Mouse (Mus musculus) intestine, embryonic 16.5 days (tissue): ENCODE data around the gene Gm21969. TPM values are rescaled to one million over a fixed set of nuclear protein-coding genes. Genes with fewer than 3 reads are reported as not detected.

Source experiments
- ATAC-seq: fragments of 200-750 bp; cut with Nextera tagmentation; 2 replicates; pipeline ENCODE4 v1.8.0; 2017; ENCODE audit warnings: moderate TSS enrichment, moderate library complexity
- H3K27ac ChIP-seq: fragments of 300-500 bp; sonication (generic); 2 replicates; pipeline ENCODE4 v1.5.1; 2014; ENCODE audit warnings: mild to moderate bottlenecking, low read length
- H3K27me3 ChIP-seq: fragments of 300-500 bp; sonication (generic); replicated peaks from 2 replicates; pipeline ENCODE4 v1.6.1; 2014; ENCODE audit warnings: low read length, control low read depth, mixed read lengths; ENCODE audit not compliant: control insufficient read depth, insufficient read depth
- H3K36me3 ChIP-seq: fragments of 300-500 bp; sonication (generic); 2 replicates; pipeline ENCODE4 v1.6.1; 2014; ENCODE audit warnings: low read length, control low read depth; ENCODE audit not compliant: control insufficient read depth, insufficient read depth
- H3K4me1 ChIP-seq: fragments of 300-500 bp; sonication (generic); 2 replicates; pipeline ENCODE4 v1.6.1; 2014; ENCODE audit warnings: low read length, control low read depth, mixed read lengths; ENCODE audit not compliant: control insufficient read depth, insufficient read depth
- H3K4me2 ChIP-seq: fragments of 300-500 bp; sonication (generic); 2 replicates; pipeline ENCODE4 v1.6.1; 2014; ENCODE audit warnings: low read depth, low read length, control low read depth
- H3K4me3 ChIP-seq: fragments of 300-500 bp; sonication (generic); 2 replicates; pipeline ENCODE4 v1.5.1; 2014; ENCODE audit warnings: mild to moderate bottlenecking, low read length
- H3K9ac ChIP-seq: fragments of 300-500 bp; sonication (generic); 2 replicates; pipeline ENCODE4 v1.6.1; 2014; ENCODE audit warnings: low read depth, low read length
- H3K9me3 ChIP-seq: fragments of 300-500 bp; sonication (generic); 2 replicates; pipeline ENCODE4 v1.6.1; 2016; ENCODE audit warnings: low read length, control low read depth; ENCODE audit not compliant: control insufficient read depth
- WGBS: fragments of 180-500 bp; shearing (Covaris S2); extraction: QIAGEN DNeasy Blood & Tissue Kit; methylation state at CpG from one replicate; pipeline ENCODE4 v1.1.7; 2014; 5-methylcytosine and 5-hydroxymethylcytosine counted together
- polyA plus RNA-seq: library from polyadenylated mRNA; unstranded; fragments of >200 nt; fragmentation: Nextera tagmentation; extraction: Ambion mirVana; gene quantifications from 2 replicates; pipeline ENCODE4 v1.2.1, GENCODE M21; 2015

The Gm21969 gene
- polyA plus RNA-seq, 1 experiment from 2014 or later, result not detected

- no peak overlapping the region for H3K9ac ChIP-seq
- peaks cover 13% of the 10 kb centered on the region for H3K4me1 ChIP-seq
- H3K27ac ChIP-seq, result peak overlapping the region; percentile 68
- no peaks in the 10 kb centered on the region for H3K27me3 ChIP-seq
- ATAC-seq, result no peak
- H3K36me3 ChIP-seq, result no peaks in the 10 kb centered on the region; the same call in 1 of the 2 replicates
- no peak overlapping the region for H3K4me3 ChIP-seq
- H3K4me2 ChIP-seq, result no peak overlapping the region
- WGBS, result 63% methylated on average over 11 of the region's 11 CpGs
- no peaks in the 10 kb centered on the region for H3K9me3 ChIP-seq
Measured at GRCm38 (mm10) chr4:139650907-139651306, 47.9 kb downstream of the Gm21969 start.

GRCm38 (mm10) chr4:139653238-139653637 lies 50.3 kb downstream of the Gm21969 start, which contains the start of gene Tas1r2:
Gene Tas1r2, plus strand, starts transcription at chr4:139653538.
- whole genome bisulfite sequencing, result 78% methylated on average over 8 of the region's 8 CpGs
- Histone ChIP-seq H3K36me3 (no peaks in the 10 kb centered on the region), H3K4me3 (no peak within 1 kb of the TSS), H3K4me2 (no peak within 1 kb of the TSS), H3K9ac (no peak within 1 kb of the TSS), H3K4me1 (peaks cover 13% of the 10 kb centered on the region), H3K9me3 (no peaks in the 10 kb centered on the region), H3K27me3 (no peaks in the 10 kb centered on the region), H3K27ac (no peak within 1 kb of the TSS)
- no peak for ATAC-seq

GRCm38 (mm10) chr4:139661897-139662296 lies 58.9 kb downstream of the Gm21969 start:
- Histone ChIP-seq H3K4me1 (no peaks in the 10 kb centered on the region), H3K4me3 (no peak overlapping the region), H3K9me3 (peaks cover 7% of the 10 kb centered on the region)

GRCm38 (mm10) chr4:139667632-139668031 lies 64.6 kb downstream of the Gm21969 start:
- Histone ChIP-seq H3K9ac (no peak overlapping the region), H3K4me3 (no peak overlapping the region), H3K27ac (peak overlapping the region; percentile 20; the same call in 1 of the 2 replicates), H3K4me1 (no peaks in the 10 kb centered on the region; the same call in 1 of the 2 replicates), H3K27me3 (no peaks in the 10 kb centered on the region), H3K36me3 (no peaks in the 10 kb centered on the region), H3K9me3 (no peaks in the 10 kb centered on the region), H3K4me2 (no peak overlapping the region)
- ATAC-seq, result peak; percentile 79
- WGBS, result 49% methylated on average over 6 of the region's 6 CpGs

More at GRCm38 (mm10) chr4:139661897-139662296, 58.9 kb downstream of the Gm21969 start:
- Histone ChIP-seq H3K27me3 (no peaks in the 10 kb centered on the region), H3K36me3 (no peaks in the 10 kb centered on the region), H3K27ac (no peak overlapping the region), H3K9ac (no peak overlapping the region), H3K4me2 (no peak overlapping the region)
- 88% methylated on average over 14 of the region's 14 CpGs for whole genome bisulfite sequencing
- no peak for ATAC-seq

- no peak overlapping the region for H3K4me3 ChIP-seq
- no peaks in the 10 kb centered on the region for H3K9me3 ChIP-seq
- no peak overlapping the region for H3K9ac ChIP-seq
- no peaks in the 10 kb centered on the region for H3K27me3 ChIP-seq
- no peak overlapping the region for H3K4me2 ChIP-seq
- no peaks in the 10 kb centered on the region; the same call in 1 of the 2 replicates for H3K4me1 ChIP-seq
- 12% methylated on average over 6 of the region's 6 CpGs for WGBS
- ATAC-seq, result peak; percentile 57; the same call in 1 of the 2 replicates
- H3K36me3 ChIP-seq, result no peaks in the 10 kb centered on the region
- no peak overlapping the region for H3K27ac ChIP-seq
Measured at GRCm38 (mm10) chr4:139669847-139670246, 66.9 kb downstream of the Gm21969 start.

GRCm38 (mm10) chr4:139675696-139676095 lies 72.7 kb downstream of the Gm21969 start:
- Histone ChIP-seq H3K4me3 (no peak overlapping the region), H3K9me3 (peaks cover 3% of the 10 kb centered on the region; the same call in 1 of the 2 replicates), H3K27ac (no peak overlapping the region), H3K27me3 (no peaks in the 10 kb centered on the region), H3K36me3 (no peaks in the 10 kb centered on the region), H3K9ac (no peak overlapping the region), H3K4me2 (no peak overlapping the region), H3K4me1 (no peaks in the 10 kb centered on the region)
- ATAC-seq, result no peak
- 54% methylated on average over 9 of the region's 9 CpGs for WGBS

GRCm38 (mm10) chr4:139683728-139684638 lies 81.0 kb downstream of the Gm21969 start:
- Histone ChIP-seq H3K27me3 (no peaks in the 10 kb centered on the region), H3K9me3 (peaks cover 3% of the 10 kb centered on the region; the same call in 1 of the 2 replicates), H3K4me3 (no peak overlapping the region), H3K4me1 (no peaks in the 10 kb centered on the region), H3K4me2 (no peak overlapping the region), H3K9ac (no peak overlapping the region), H3K27ac (no peak overlapping the region), H3K36me3 (no peaks in the 10 kb centered on the region)
- no peak for ATAC-seq
- 76% methylated on average over 22 of the region's 22 CpGs for WGBS

- H3K27ac ChIP-seq, result no peak overlapping the region
- no peaks in the 10 kb centered on the region for H3K4me1 ChIP-seq
- ATAC-seq, result no peak
- no peak overlapping the region for H3K9ac ChIP-seq
- H3K36me3 ChIP-seq, result no peaks in the 10 kb centered on the region
- H3K4me3 ChIP-seq, result no peak overlapping the region
- no peaks in the 10 kb centered on the region for H3K9me3 ChIP-seq
- H3K27me3 ChIP-seq, result no peaks in the 10 kb centered on the region
- WGBS, result 14% methylated on average over 3 of the region's 3 CpGs
- no peak overlapping the region for H3K4me2 ChIP-seq
Measured at GRCm38 (mm10) chr4:139684639-139685017, 81.6 kb downstream of the Gm21969 start.

- no peak for ATAC-seq
- Histone ChIP-seq H3K36me3 (no peaks in the 10 kb centered on the region), H3K27me3 (no peaks in the 10 kb centered on the region), H3K4me3 (no peak overlapping the region), H3K9me3 (no peaks in the 10 kb centered on the region), H3K4me2 (no peak overlapping the region), H3K9ac (no peak overlapping the region), H3K4me1 (no peaks in the 10 kb centered on the region), H3K27ac (no peak overlapping the region)
- 62% methylated on average over 9 of the region's 9 CpGs for WGBS
Measured at GRCm38 (mm10) chr4:139688058-139688457, 85.1 kb downstream of the Gm21969 start.
